Mouse (Mus musculus) cerebellum, adult 9-11 months (tissue): ENCODE data around the gene Gm11562.
A peak's percentile ranks its signal among the peaks of the same experiment; 100 is the strongest.

Experiments
- DNase-seq: peaks from one replicate; pipeline ENCODE4 v3.0.0; 2022

Gm11562 gene

DNA sequence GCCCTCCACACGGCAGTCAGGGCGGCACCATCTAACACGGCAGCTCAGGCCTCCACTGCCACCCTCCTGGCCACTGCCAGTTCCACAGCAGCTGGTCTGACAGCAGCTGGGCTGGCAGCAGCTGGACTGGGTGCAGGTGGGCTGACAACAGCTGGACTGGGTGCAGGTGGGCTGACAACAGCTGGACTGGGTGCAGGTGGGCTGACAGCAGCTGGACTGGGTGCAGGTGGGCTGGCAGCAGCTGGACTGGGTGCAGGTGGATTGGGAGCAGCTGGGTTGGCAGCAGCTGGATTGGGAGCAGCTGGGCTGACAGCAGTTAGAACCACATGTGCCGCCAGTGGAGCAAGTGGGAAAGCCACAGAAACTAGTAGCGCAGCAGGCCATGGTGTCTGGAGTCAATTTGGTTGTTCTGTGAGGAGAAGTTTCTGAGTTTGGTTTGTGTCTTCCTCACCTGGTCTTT, 37.0 kb downstream of the Gm11562 start, which contains the start of gene Krtap1-4:
Gene Krtap1-4, minus strand, starts transcription at position 410 of the 460 bp plus-strand sequence.
- DNase-seq: no peak

GRCm38 (mm10) chr11:99581564-99581963, 38.7 kb downstream of the Gm11562 start:
- no peak for DNase-seq

- DNase-seq: no peak
Measured at GRCm38 (mm10) chr11:99581051-99581450, 39.2 kb downstream of the Gm11562 start.

GRCm38 (mm10) chr11:99580636-99581035, 39.6 kb downstream of the Gm11562 start, which contains the start of gene Krtap1-5:
Krtap1-5 (minus strand) TSS chr11:99581016.
- DNase-seq: no peak

- DNase-seq: peak; percentile 28
Measured at GRCm38 (mm10) chr11:99574106-99574505, 46.1 kb downstream of the Gm11562 start.

GRCm38 (mm10) chr11:99573164-99573563, 47.1 kb downstream of the Gm11562 start:
- DNase-seq: no peak
